Comparison of ENCODE assay signal across 8 mouse cellular contexts in the genomic region with DNA sequence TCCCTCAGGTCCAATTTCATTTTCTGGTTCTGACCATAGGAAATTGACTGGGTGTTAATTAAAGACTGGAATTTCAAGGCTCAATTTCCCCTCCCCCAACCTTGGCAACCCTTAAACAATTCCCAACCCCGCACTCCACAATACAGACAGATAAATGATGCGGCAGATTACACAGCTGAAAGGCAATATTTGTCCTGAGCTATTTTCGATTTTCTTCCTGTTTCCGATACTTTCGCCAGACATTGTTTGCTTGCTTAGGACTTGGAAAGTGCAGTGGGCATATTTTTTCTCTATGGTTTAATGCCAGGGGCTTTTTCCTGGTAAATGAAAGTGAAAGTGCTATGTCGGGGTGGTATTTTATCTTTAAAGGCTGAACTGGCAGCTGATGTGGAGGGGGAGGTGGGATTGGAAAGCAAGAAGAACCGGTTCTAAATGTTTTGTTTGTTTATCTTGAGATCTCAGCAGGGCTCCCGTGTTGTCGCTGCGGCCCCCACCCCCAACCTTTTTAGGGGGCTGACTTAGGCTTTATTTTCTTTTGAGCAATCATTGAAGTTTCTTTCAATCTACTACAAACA. TPM values are rescaled to one million over a fixed set of nuclear protein-coding genes. Genes with fewer than 3 reads are reported as not detected.
DNase-seq lines count a peak whose midpoint lies in the region; ATAC-seq and TF ChIP-seq lines count a peak whose summit lies in the region.
"Had no signal": no experiment of that assay in that cellular context is flagged by ENCODE, and none has a peak within 500 bp of the region (broad histone marks: within the 10 kb centered on the region; RNA-seq: fewer than 3 reads in every experiment).

No protein-coding gene starts in this region.

- no peaks in the 10 kb centered on the region for H3K36me3 ChIP-seq in embryonic facial prominence, embryonic 13.5 days
- H3K36me3 ChIP-seq in heart, postnatal 0 days (replicated peaks; ENCODE audit: control insufficient read depth, insufficient read depth, low read length) = no peaks in the 10 kb centered on the region
- H3K36me3 ChIP-seq in lung, embryonic 16.5 days (ENCODE audit: control insufficient read depth, insufficient read depth, low read length) = no peaks in the 10 kb centered on the region

- peak; percentile 68 for DNase-seq in CD4-positive, CD25-positive, alpha-beta regulatory T cell, adult 2 months (ENCODE audit: low read depth, low spot score)
- peak; percentile 40 for DNase-seq in heart, postnatal 0 days (ENCODE audit: low spot score)
- peak; percentile 40 to 56 for DNase-seq in kidney, postnatal 25 days
- peak; percentile 5 for DNase-seq in right cerebral cortex, postnatal 14 days

- peak overlapping the region; percentile 90 for H3K27ac ChIP-seq in embryonic facial prominence, embryonic 13.5 days
- peak overlapping the region; percentile 93 for H3K27ac ChIP-seq in heart, postnatal 0 days (ENCODE audit: low read depth)
- peak overlapping the region; percentile 88 for H3K27ac ChIP-seq in lung, embryonic 16.5 days (ENCODE audit: low read length)

- no peaks in the 10 kb centered on the region for H3K27me3 ChIP-seq in embryonic facial prominence, embryonic 13.5 days
- no peaks in the 10 kb centered on the region for H3K27me3 ChIP-seq in heart, postnatal 0 days (ENCODE audit: control insufficient read depth, insufficient read depth, low read length)
- H3K27me3 ChIP-seq in lung, embryonic 16.5 days (ENCODE audit: control insufficient read depth, insufficient read depth, low read depth, low read length) = no peaks in the 10 kb centered on the region

- WGBS in embryonic facial prominence, embryonic 13.5 days = under 1% methylated on average over 10 of the region's 10 CpGs
- under 1% methylated on average over 10 of the region's 10 CpGs for WGBS in heart, postnatal 0 days
- WGBS in lung, embryonic 16.5 days = under 1% methylated on average over 10 of the region's 10 CpGs

- H3K4me3 ChIP-seq in embryonic facial prominence, embryonic 13.5 days = peak overlapping the region; percentile 45
- peak overlapping the region; percentile 60 for H3K4me3 ChIP-seq in heart, postnatal 0 days (ENCODE audit: low read depth, low read length)
- H3K4me3 ChIP-seq in lung, embryonic 16.5 days (ENCODE audit: low read length) = peak overlapping the region; percentile 59

- H3K9me3 ChIP-seq in embryonic facial prominence, embryonic 13.5 days = no peaks in the 10 kb centered on the region
- H3K9me3 ChIP-seq in heart, postnatal 0 days (replicated peaks; ENCODE audit: control insufficient read depth, low read length) = no peaks in the 10 kb centered on the region
- no peaks in the 10 kb centered on the region for H3K9me3 ChIP-seq in lung, embryonic 16.5 days (ENCODE audit: control insufficient read depth, low read length)

- H3K9ac ChIP-seq in embryonic facial prominence, embryonic 13.5 days = peak overlapping the region; percentile 61
- peak overlapping the region; percentile 71 for H3K9ac ChIP-seq in heart, postnatal 0 days (replicated peaks; ENCODE audit: low read depth, low read length)
- H3K9ac ChIP-seq in lung, embryonic 16.5 days (ENCODE audit: low read length) = peak overlapping the region; percentile 67

- ATAC-seq in activated CD4-positive, CD25-positive, alpha-beta regulatory T cell, adult 4 months = peak; percentile 26
- no peak for ATAC-seq in embryonic facial prominence, embryonic 13.5 days (ENCODE audit: insufficient number of reproducible peaks, insufficient read depth, low FRiP score, low TSS enrichment, low read depth)
- ATAC-seq in heart, postnatal 0 days (ENCODE audit: insufficient read depth, low read depth) = no peak
- ATAC-seq in lung, embryonic 16.5 days (ENCODE audit: low read depth) = no peak

- no peak; the same call in 1 of the 2 replicates for TF ChIP-seq EP300 in heart, postnatal 0 days (IDR thresholded peaks at IDR 0.05; ENCODE audit: low read depth)

- peaks cover 14% of the 10 kb centered on the region for H3K4me1 ChIP-seq in embryonic facial prominence, embryonic 13.5 days
- peaks cover 4% of the 10 kb centered on the region for H3K4me1 ChIP-seq in heart, postnatal 0 days (ENCODE audit: control insufficient read depth, insufficient read depth)
- peaks cover 11% of the 10 kb centered on the region for H3K4me1 ChIP-seq in lung, embryonic 16.5 days (replicated peaks; ENCODE audit: control insufficient read depth, insufficient read depth, low read length)

- no peak for TF ChIP-seq CTCF in heart, postnatal 0 days (IDR thresholded peaks at IDR 0.05; ENCODE audit: low read depth)

- peak overlapping the region; percentile 63 for H3K4me2 ChIP-seq in embryonic facial prominence, embryonic 13.5 days
- H3K4me2 ChIP-seq in heart, postnatal 0 days (ENCODE audit: low read depth, low read length) = peak overlapping the region; percentile 83
- H3K4me2 ChIP-seq in lung, embryonic 16.5 days (ENCODE audit: low read depth, low read length) = peak overlapping the region; percentile 75

RNA-seq across cellular contexts. Expression of a gene that starts 1.8 kb away (rescaled TPM):
- polyA plus RNA-seq in activated CD4-positive, CD25-positive, alpha-beta regulatory T cell, adult 4 months (2017; shearing (Covaris generic)) = 10 to 100 TPM; 16.3 to 19.1 TPM
- 3.2 and 4.9 TPM in 2 replicates for polyA plus RNA-seq in embryonic facial prominence, embryonic 13.5 days (2015; fragmentation: Nextera tagmentation; extraction: Ambion mirVana)
- 20.6 and 21.8 TPM in 2 replicates for total RNA-seq in heart, postnatal 0 days (2014; rRNA removed; ENCODE audit: low replicate concordance)
- 2.0 and 2.7 TPM in 2 replicates for polyA plus RNA-seq in heart, postnatal 0 days (2015; fragmentation: Nextera tagmentation; extraction: Ambion mirVana)
- 3.6 and 3.8 TPM in 2 replicates for polyA plus RNA-seq in lung, embryonic 16.5 days (2015; fragmentation: Nextera tagmentation; extraction: Ambion mirVana)

RNA-seq across cellular contexts. Expression of a gene that starts 57.2 kb away (rescaled TPM):
- 10 to 100 TPM; 13.6 to 15.5 TPM for polyA plus RNA-seq in activated CD4-positive, CD25-positive, alpha-beta regulatory T cell, adult 4 months (2017; shearing (Covaris generic))
- 17.4 and 21.7 TPM in 2 replicates for polyA plus RNA-seq in embryonic facial prominence, embryonic 13.5 days (2015; fragmentation: Nextera tagmentation; extraction: Ambion mirVana)
- total RNA-seq in heart, postnatal 0 days (2014; rRNA removed; ENCODE audit: low replicate concordance) = 2.1 and 4.8 TPM in 2 replicates
- 5.4 and 5.8 TPM in 2 replicates for polyA plus RNA-seq in heart, postnatal 0 days (2015; fragmentation: Nextera tagmentation; extraction: Ambion mirVana)
- 16.8 and 20.1 TPM in 2 replicates for polyA plus RNA-seq in lung, embryonic 16.5 days (2015; fragmentation: Nextera tagmentation; extraction: Ambion mirVana)

RNA-seq across cellular contexts. Expression of a gene that starts 57.4 kb away (rescaled TPM):
- 10 to 100 TPM; 10.5 to 12.5 TPM for polyA plus RNA-seq in activated CD4-positive, CD25-positive, alpha-beta regulatory T cell, adult 4 months (2017; shearing (Covaris generic))
- polyA plus RNA-seq in embryonic facial prominence, embryonic 13.5 days (2015; fragmentation: Nextera tagmentation; extraction: Ambion mirVana) = 79.0 and 84.6 TPM in 2 replicates
- 0.19 and 4.5 TPM in 2 replicates for total RNA-seq in heart, postnatal 0 days (2014; rRNA removed; ENCODE audit: low replicate concordance)
- polyA plus RNA-seq in heart, postnatal 0 days (2015; fragmentation: Nextera tagmentation; extraction: Ambion mirVana) = 17.3 and 18.2 TPM in 2 replicates
- 68.5 and 79.8 TPM in 2 replicates for polyA plus RNA-seq in lung, embryonic 16.5 days (2015; fragmentation: Nextera tagmentation; extraction: Ambion mirVana)
- total RNA-seq: gastrocnemius, postnatal 36 days had no signal

Comparison
In these comparisons a context has a peak if more than half of its experiments do, and no peak if none do; other contexts are left out.
1. DNase-seq: peak in every context shown above with its lines; median percentile 68 in CD4-positive, CD25-positive, alpha-beta regulatory T cell, adult 2 months; 48 in kidney, postnatal 25 days; 40 in heart, postnatal 0 days; 5 in right cerebral cortex, postnatal 14 days.